Comparison of ENCODE assay signal across 10 mouse cellular contexts in genomic region chr3:85423376-85423997, GRCm38 (mm10).
"Had no signal": no experiment of that assay in that cellular context is flagged by ENCODE, and none has a peak within 500 bp of the region (broad histone marks: within the 10 kb centered on the region; RNA-seq: fewer than 3 reads in every experiment).

No protein-coding gene starts in this region.

- H3K9ac ChIP-seq: limb, embryonic 13.5 days; liver, embryonic 14.5 days; neural tube, embryonic 13.5 days had no signal

- H3K4me2 ChIP-seq: limb, embryonic 13.5 days; neural tube, embryonic 13.5 days had no signal

- ATAC-seq: intestine, postnatal 0 days had no signal

- H3K27me3 ChIP-seq: limb, embryonic 13.5 days; neural tube, embryonic 13.5 days had no signal

- H3K4me3 ChIP-seq: limb, embryonic 13.5 days; neural tube, embryonic 13.5 days had no signal

- H3K36me3 ChIP-seq: limb, embryonic 13.5 days; neural tube, embryonic 13.5 days had no signal

- H3K27ac ChIP-seq: limb, embryonic 13.5 days; liver, embryonic 14.5 days; neural tube, embryonic 13.5 days; stomach, postnatal 0 days had no signal

- H3K9me3 ChIP-seq: limb, embryonic 13.5 days; neural tube, embryonic 13.5 days had no signal

- H3K4me1 ChIP-seq: limb, embryonic 13.5 days; neural tube, embryonic 13.5 days had no signal

- DNase-seq: kidney, adult 8-10 months; kidney, postnatal 25 days; left cerebral cortex, postnatal 4 days; lung, adult 18-20 months; thymus, postnatal 4 days had no signal
